Mouse (Mus musculus) forebrain, embryonic 15.5 days (tissue): Measurements from ENCODE around the gene Tex38. TPM values are rescaled to one million over a fixed set of nuclear protein-coding genes. Genes with fewer than 3 reads are reported as not detected.

Experiments used
- ATAC-seq: fragments of 200-750 bp; cut with Nextera tagmentation; replicated peaks from 2 replicates; pipeline ENCODE4 v1.8.0; 2017; ENCODE audit warnings: mild to moderate bottlenecking, moderate TSS enrichment, moderate library complexity
- H3K27ac ChIP-seq: fragments of 300-500 bp; sonication (generic); replicated peaks from 2 replicates; pipeline ENCODE4 v1.5.1; 2015; ENCODE audit warnings: mild to moderate bottlenecking, inconsistent platforms
- H3K27me3 ChIP-seq: fragments of 300-500 bp; sonication (generic); 2 replicates; pipeline ENCODE4 v1.6.1; 2015; ENCODE audit warnings: inconsistent platforms
- H3K36me3 ChIP-seq: fragments of 300-500 bp; sonication (generic); 2 replicates; pipeline ENCODE4 v1.6.1; 2015; ENCODE audit warnings: mild to moderate bottlenecking, inconsistent platforms
- H3K4me1 ChIP-seq: fragments of 300-500 bp; sonication (generic); 2 replicates; pipeline ENCODE4 v1.6.1; 2015; ENCODE audit warnings: inconsistent platforms
- H3K4me2 ChIP-seq: fragments of 300-500 bp; sonication (generic); replicated peaks from 2 replicates; pipeline ENCODE4 v1.6.1; 2015; ENCODE audit warnings: mild to moderate bottlenecking, inconsistent platforms
- H3K4me3 ChIP-seq: fragments of 300-500 bp; sonication (generic); 2 replicates; pipeline ENCODE4 v1.5.1; 2015; ENCODE audit warnings: mild to moderate bottlenecking, inconsistent platforms
- H3K9ac ChIP-seq: fragments of 300-500 bp; sonication (generic); replicated peaks from 2 replicates; pipeline ENCODE4 v1.6.1; 2015; ENCODE audit warnings: mild to moderate bottlenecking, inconsistent platforms
- H3K9me3 ChIP-seq: fragments of 300-500 bp; sonication (generic); 2 replicates; pipeline ENCODE4 v1.6.1; 2016; ENCODE audit warnings: inconsistent platforms
- WGBS: fragments of 180-500 bp; shearing (Covaris S2); methylation state at CpG from one replicate; pipeline ENCODE4 v1.1.7; 2015; ENCODE audit warnings: mixed read lengths; 5-methylcytosine and 5-hydroxymethylcytosine counted together
- polyA plus RNA-seq: library from polyadenylated mRNA; unstranded; fragments of >200 nt; fragmentation: Nextera tagmentation; extraction: Ambion mirVana; gene quantifications from 2 replicates; pipeline ENCODE4 v1.2.1, GENCODE M21; 2015

Tex38 gene
- polyA plus RNA-seq, 1 experiment from 2014 or later = 0.59 TPM

DNA sequence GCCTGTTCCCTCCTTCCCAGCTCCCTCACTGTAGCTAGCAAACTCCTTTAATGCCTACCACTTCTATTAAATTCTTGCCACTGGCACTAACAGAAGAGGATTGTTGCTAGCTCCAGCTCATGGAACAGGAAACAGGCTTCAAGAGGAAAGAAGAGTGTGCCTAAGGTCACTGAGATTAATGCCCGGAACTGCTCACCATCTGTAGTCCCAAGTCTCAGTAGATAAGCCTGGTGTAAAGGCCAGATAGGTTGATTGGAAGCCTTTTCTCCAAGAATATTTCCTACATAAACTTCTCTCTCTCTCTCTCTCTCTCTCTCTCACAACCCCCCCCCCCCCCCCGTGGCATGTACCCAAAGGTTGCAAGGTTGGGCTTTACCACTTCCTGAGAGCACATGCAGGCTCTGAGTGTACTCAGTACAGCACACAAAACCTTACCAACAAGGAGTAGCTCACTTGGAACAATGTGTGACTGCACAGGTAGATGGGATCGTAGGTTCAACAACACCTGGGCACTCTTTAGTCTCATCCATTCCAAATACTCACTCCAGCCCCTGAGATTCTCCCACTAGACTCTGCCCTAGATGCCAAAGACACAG lies 48.5 kb downstream of the Tex38 start:
- H3K27me3 ChIP-seq = peaks cover 12% of the 10 kb centered on the region; the same call in 1 of the 2 replicates
- WGBS = 80% methylated on average over 3 of the region's 3 CpGs
- no peak overlapping the region for H3K4me2 ChIP-seq
- H3K4me3 ChIP-seq = no peak overlapping the region
- H3K9ac ChIP-seq = no peak overlapping the region
- H3K4me1 ChIP-seq = 0 out of 2 replicates have a peak, but pooled peaks cover 4% of the 10 kb centered on the region
- no peak overlapping the region for H3K27ac ChIP-seq
- H3K36me3 ChIP-seq = no peaks in the 10 kb centered on the region
- no peak for ATAC-seq
- no peaks in the 10 kb centered on the region for H3K9me3 ChIP-seq

- 25% methylated on average over 7 of the region's 7 CpGs for WGBS
- no peak overlapping the region for H3K4me3 ChIP-seq
- no peak overlapping the region for H3K27ac ChIP-seq
- no peaks in the 10 kb centered on the region for H3K9me3 ChIP-seq
- no peak overlapping the region for H3K4me2 ChIP-seq
- no peak overlapping the region for H3K9ac ChIP-seq
- no peaks in the 10 kb centered on the region for H3K36me3 ChIP-seq
- ATAC-seq = peak; percentile 71
- H3K4me1 ChIP-seq = no peaks in the 10 kb centered on the region
- peaks cover 12% of the 10 kb centered on the region; the same call in 1 of the 2 replicates for H3K27me3 ChIP-seq
Measured at GRCm38 (mm10) chr4:115731588-115732222, 49.1 kb downstream of the Tex38 start.

Other genes starting within 250 kb of the Tex38 start
- gene Cyp4a31, start 217.4 kb downstream of the Tex38 start, polyA plus RNA-seq = not detected in 2 replicates
- not detected in 2 replicates for gene Cyp4a32, start 180.0 kb downstream of the Tex38 start, polyA plus RNA-seq
- 0.42 and 0.47 TPM in 2 replicates for gene Cyp4b1, start 133.3 kb downstream of the Tex38 start, polyA plus RNA-seq
- gene Efcab14, start 43.3 kb downstream of the Tex38 start, polyA plus RNA-seq = 19.6 and 20.2 TPM in 2 replicates
- gene Atpaf1, start 3.8 kb upstream of the Tex38 start, polyA plus RNA-seq = 34.6 and 37.5 TPM in 2 replicates
- gene Mob3c, start 47.1 kb upstream of the Tex38 start, polyA plus RNA-seq = 5.2 and 5.9 TPM in 2 replicates
- gene Mknk1, start 58.2 kb upstream of the Tex38 start, polyA plus RNA-seq = 22.1 and 24.8 TPM in 2 replicates
- gene Kncn, start 103.4 kb upstream of the Tex38 start, polyA plus RNA-seq = not detected in 2 replicates
- 0.20 TPM in 1 of 2 replicates, not detected in the other for gene 6430628N08Rik, start 109.6 kb upstream of the Tex38 start, polyA plus RNA-seq
- 0.23 TPM in 1 of 2 replicates, not detected in the other for gene Dmbx1, start 158.9 kb upstream of the Tex38 start, polyA plus RNA-seq
- 11.0 and 12.7 TPM in 2 replicates for gene Faah, start 236.9 kb upstream of the Tex38 start, polyA plus RNA-seq